Mouse (Mus musculus): ENCODE results near the gene 2510039O18Rik. TPM values are rescaled to one million over a fixed set of nuclear protein-coding genes. Genes with fewer than 3 reads are reported as not detected.

2510039O18Rik gene
- polyA plus RNA-seq, 1 experiment = 19.6 TPM

DNA sequence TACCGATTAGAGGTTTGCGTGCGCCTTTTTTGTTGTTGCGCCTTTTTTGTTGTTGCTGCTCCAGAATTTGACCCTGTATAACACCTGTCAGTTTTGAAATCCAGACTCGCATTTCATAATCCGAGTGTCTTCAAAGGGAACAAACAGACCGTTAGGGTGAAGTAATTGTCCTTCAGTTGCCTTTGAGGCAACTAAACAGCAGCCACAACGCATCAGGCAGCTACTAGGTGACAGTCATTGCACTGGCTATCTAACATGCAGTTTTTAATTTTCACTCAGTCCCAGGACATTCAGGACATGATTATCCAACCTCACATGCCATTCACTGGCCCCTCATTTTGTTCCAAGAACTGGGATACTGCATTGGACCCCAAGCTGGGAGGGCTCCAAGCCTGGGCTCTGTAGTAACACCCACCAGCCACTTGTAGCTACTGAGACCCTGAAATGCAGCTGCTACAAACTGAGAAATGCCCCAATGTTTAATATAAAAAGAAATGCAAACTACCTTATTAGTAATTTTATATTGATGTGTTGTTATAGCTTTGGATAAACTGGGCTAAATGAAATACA lies 35.5 kb upstream of the 2510039O18Rik start:
- WGBS = under 1% methylated on average over 8 of the region's 8 CpGs

DNA sequence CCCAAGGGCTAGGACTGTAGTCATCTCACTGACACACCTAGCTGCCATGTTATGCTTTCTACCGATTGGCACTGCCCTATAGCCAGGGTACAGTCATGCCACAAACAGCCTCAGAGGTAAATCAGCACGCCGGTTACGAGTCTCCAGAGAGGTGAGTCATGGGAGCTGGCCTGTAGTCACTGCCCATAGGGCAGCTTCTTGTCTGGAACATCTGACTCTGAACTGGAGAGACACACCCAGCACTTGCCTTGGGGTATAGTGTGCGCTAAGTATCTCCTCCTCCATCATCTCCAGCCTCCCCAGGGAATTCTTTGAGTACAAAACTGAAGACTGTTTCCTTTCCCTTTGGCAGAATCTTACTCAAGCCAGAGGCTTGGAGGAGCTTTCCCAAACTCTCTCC lies 34.5 kb upstream of the 2510039O18Rik start:
- TF ChIP-seq POLR2A (IDR thresholded peaks at IDR 0.05; ENCODE audit: borderline replicate concordance, control insufficient read depth, low read depth, low read length) = no peak
- TF ChIP-seq CTCF (IDR thresholded peaks at IDR 0.05; ENCODE audit: control insufficient read depth, insufficient read depth, low read length) = no peak
- Histone ChIP-seq H3K27ac (ENCODE audit: control insufficient read depth, insufficient read depth, low read depth, low read length, poor library complexity) (no peak overlapping the region; the same call in 1 of the 2 replicates), H3K4me1 (ENCODE audit: control insufficient read depth, insufficient read depth, low read length) (peaks cover 6% of the 10 kb centered on the region), H3K4me3 (replicated peaks; ENCODE audit: control insufficient read depth, low read depth, low read length) (no peak overlapping the region)
- 74% methylated on average over 5 of the region's 5 CpGs for WGBS

More for the DNA sequence above, 35.5 kb upstream of the 2510039O18Rik start:
- Histone ChIP-seq H3K27ac (ENCODE audit: control insufficient read depth, insufficient read depth, low read depth, low read length, poor library complexity) (peak overlapping the region; percentile 42; the same call in 1 of the 2 replicates), H3K4me1 (ENCODE audit: control insufficient read depth, insufficient read depth, low read length) (peaks cover 6% of the 10 kb centered on the region), H3K4me3 (replicated peaks; ENCODE audit: control insufficient read depth, low read depth, low read length) (peak overlapping the region; percentile 95)
- TF ChIP-seq POLR2A (IDR thresholded peaks at IDR 0.05; ENCODE audit: borderline replicate concordance, control insufficient read depth, low read depth, low read length) (no peak), CTCF (IDR thresholded peaks at IDR 0.05; ENCODE audit: control insufficient read depth, insufficient read depth, low read length) (no peak)

DNA sequence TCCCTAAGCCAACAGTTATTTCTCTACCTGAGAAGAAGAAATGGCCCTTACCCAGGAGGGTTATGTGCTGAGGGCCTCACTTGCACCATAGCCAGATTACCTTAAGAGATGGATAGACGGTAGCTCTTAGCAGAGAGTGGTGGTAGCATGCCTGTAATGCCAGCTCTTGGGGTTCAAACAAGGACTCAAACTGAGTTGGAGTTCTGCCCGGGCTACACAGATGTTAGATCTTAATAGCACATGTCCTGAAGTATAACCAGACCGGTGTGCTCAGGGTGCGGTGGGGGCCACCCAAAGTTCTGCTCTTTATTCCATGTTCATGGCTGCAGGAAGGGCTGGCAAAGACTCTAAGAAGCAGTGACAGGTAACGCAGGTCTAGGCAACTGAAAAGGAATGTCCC lies 31.2 kb upstream of the 2510039O18Rik start:
- Histone ChIP-seq H3K4me1 (ENCODE audit: control insufficient read depth, insufficient read depth, low read length) (no peaks in the 10 kb centered on the region; the same call in 1 of the 2 replicates), H3K27ac (ENCODE audit: control insufficient read depth, insufficient read depth, low read depth, low read length, poor library complexity) (no peak overlapping the region), H3K4me3 (replicated peaks; ENCODE audit: control insufficient read depth, low read depth, low read length) (no peak overlapping the region)
- 82% methylated on average over 5 of the region's 5 CpGs for WGBS
- TF ChIP-seq CTCF (IDR thresholded peaks at IDR 0.05; ENCODE audit: control insufficient read depth, insufficient read depth, low read length) (no peak), POLR2A (IDR thresholded peaks at IDR 0.05; ENCODE audit: borderline replicate concordance, control insufficient read depth, low read depth, low read length) (no peak)

DNA sequence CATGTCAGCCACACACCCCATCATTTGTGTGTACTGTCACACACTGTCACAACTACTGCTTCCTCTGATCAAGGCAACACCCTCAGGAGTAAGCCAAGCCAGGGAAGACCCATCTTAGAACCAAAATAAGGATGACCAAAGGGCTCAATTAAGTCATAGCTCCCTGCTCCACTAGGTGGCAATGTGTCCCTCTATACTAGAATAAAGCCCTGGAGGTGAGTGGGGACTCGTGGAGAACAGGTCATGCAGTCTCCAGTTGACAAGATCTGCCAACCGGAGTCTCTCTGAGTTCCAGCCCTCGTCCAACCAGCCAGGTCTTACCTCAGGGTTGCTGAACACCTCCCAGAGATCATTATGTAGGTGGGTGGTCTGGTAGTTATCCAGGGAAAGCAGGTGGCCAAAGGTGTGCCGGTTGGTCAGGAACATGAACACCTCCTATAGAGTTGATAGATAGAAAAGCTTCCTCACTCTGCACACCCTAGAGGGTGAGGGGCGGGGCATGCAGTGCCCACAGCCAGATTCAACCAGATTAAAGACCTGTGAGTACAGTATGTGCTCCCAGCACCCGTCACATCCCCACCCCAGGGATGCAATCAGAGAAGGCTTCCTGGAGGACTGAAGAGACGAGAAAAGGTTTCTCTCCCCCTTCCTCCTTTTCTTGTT lies 22.1 kb upstream of the 2510039O18Rik start:
- no peak overlapping the region for H3K27ac ChIP-seq (ENCODE audit: control insufficient read depth, insufficient read depth, low read depth, low read length, poor library complexity)
- TF ChIP-seq POLR2A (IDR thresholded peaks at IDR 0.05; ENCODE audit: borderline replicate concordance, control insufficient read depth, low read depth, low read length) = no peak
- 0 out of 2 replicates have a peak, but pooled peaks have one; percentile 13 for TF ChIP-seq CTCF (IDR thresholded peaks at IDR 0.05; ENCODE audit: control insufficient read depth, insufficient read depth, low read length)
- 48% methylated on average over 7 of the region's 7 CpGs for WGBS
- H3K4me3 ChIP-seq (replicated peaks; ENCODE audit: control insufficient read depth, low read depth, low read length) = no peak overlapping the region
- H3K4me1 ChIP-seq (ENCODE audit: control insufficient read depth, insufficient read depth, low read length) = no peaks in the 10 kb centered on the region; the same call in 1 of the 2 replicates

DNA sequence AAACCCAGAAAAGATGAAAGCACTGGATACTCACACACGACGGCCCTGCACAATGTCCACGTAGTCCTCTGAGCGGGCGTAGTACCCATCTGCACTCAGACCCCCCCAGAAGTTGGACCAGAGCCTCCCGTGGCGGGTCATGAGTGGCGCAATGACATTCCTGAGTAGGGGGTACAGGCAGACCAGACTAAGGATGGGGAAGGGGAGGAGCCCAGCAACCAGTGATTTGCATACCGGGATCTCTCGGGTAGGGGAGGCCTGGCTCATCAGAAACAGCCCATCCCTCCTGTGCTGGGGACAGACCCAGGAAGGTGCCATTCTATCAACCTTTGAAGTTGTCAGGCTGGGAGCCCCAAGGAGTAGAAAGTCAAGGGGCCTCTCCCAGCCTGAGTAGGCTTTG lies 19.7 kb upstream of the 2510039O18Rik start:
- 86% methylated on average over 10 of the region's 10 CpGs for WGBS
- no peak overlapping the region for H3K4me3 ChIP-seq (replicated peaks; ENCODE audit: control insufficient read depth, low read depth, low read length)
- no peak for TF ChIP-seq POLR2A (IDR thresholded peaks at IDR 0.05; ENCODE audit: borderline replicate concordance, control insufficient read depth, low read depth, low read length)
- TF ChIP-seq CTCF (IDR thresholded peaks at IDR 0.05; ENCODE audit: control insufficient read depth, insufficient read depth, low read length) = no peak

DNA sequence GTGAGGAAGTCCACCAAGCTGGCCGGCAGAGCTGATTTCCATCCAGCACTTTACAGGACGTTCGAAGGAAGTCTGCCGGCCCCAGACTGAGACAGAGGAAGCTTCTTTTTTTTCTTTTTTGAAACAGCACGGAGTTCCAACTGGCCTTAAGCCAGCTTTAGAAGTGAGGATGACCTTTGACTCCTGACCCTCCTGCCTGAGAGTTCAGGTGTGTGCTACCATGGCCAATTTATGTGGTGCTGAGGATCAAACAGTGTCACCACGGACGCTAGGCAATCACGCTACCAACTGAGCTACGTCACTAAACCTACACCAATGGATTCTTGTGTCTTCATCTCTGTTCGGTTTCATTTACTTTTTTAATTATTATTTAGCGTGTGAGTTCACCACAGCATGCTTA lies 18.4 kb upstream of the 2510039O18Rik start:
- WGBS = 42% methylated on average over 11 of the region's 11 CpGs
- Histone ChIP-seq H3K4me1 (ENCODE audit: control insufficient read depth, insufficient read depth, low read length) (no peaks in the 10 kb centered on the region; the same call in 1 of the 2 replicates), H3K4me3 (replicated peaks; ENCODE audit: control insufficient read depth, low read depth, low read length) (no peak overlapping the region), H3K27ac (ENCODE audit: control insufficient read depth, insufficient read depth, low read depth, low read length, poor library complexity) (no peak overlapping the region)
- TF ChIP-seq POLR2A (IDR thresholded peaks at IDR 0.05; ENCODE audit: borderline replicate concordance, control insufficient read depth, low read depth, low read length) = no peak
- no peak for TF ChIP-seq CTCF (IDR thresholded peaks at IDR 0.05; ENCODE audit: control insufficient read depth, insufficient read depth, low read length)

More for the DNA sequence above, 19.7 kb upstream of the 2510039O18Rik start:
- no peak overlapping the region for H3K27ac ChIP-seq (ENCODE audit: control insufficient read depth, insufficient read depth, low read depth, low read length, poor library complexity)
- no peaks in the 10 kb centered on the region; the same call in 1 of the 2 replicates for H3K4me1 ChIP-seq (ENCODE audit: control insufficient read depth, insufficient read depth, low read length)

DNA sequence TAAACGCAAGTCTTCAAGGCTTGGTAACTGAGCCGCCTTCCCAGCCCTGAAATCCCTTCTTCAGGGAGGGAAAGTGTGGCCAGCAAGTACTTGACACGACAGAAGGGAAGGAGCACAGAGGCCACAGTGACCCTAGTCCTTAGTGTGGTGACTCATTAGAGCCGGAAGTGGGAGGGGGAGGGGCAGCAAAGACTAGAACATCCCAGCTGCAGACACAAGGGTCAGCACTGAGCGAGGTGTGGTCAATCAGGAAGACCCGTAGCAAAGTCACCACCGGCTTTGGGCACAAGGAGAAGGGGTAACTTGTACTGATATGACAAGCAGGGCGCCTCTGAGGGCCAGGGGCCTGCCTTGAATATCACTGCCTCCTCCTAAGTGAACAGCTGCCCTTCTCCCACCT lies 13.0 kb upstream of the 2510039O18Rik start:
- Histone ChIP-seq H3K4me1 (ENCODE audit: control insufficient read depth, insufficient read depth, low read length) (no peaks in the 10 kb centered on the region; the same call in 1 of the 2 replicates), H3K4me3 (replicated peaks; ENCODE audit: control insufficient read depth, low read depth, low read length) (no peak overlapping the region), H3K27ac (ENCODE audit: control insufficient read depth, insufficient read depth, low read depth, low read length, poor library complexity) (no peak overlapping the region)
- 45% methylated on average over 8 of the region's 8 CpGs for WGBS
- TF ChIP-seq POLR2A (IDR thresholded peaks at IDR 0.05; ENCODE audit: borderline replicate concordance, control insufficient read depth, low read depth, low read length) (no peak), CTCF (IDR thresholded peaks at IDR 0.05; ENCODE audit: control insufficient read depth, insufficient read depth, low read length) (no peak)

DNA sequence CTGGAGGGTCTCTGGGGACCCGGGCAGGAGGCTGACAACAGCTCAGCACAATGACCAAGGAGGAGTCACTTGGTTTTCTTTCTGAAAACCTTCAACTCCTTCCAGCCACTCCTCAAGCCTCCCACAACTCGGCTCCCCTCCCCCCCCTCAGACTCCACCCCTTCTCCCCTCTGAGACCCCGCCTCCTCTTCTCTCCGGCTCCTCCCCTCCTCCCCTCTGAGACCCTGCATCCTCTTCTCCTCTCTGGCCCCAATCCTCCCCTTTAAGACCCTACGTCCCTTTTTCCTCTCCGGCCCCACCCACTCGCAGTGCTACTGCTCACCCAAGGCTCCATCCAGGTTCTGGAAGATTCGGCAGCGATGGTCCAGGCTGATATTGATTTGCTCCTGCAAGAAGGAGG lies 12.6 kb upstream of the 2510039O18Rik start:
- H3K27ac ChIP-seq (ENCODE audit: control insufficient read depth, insufficient read depth, low read depth, low read length, poor library complexity) = no peak overlapping the region
- 47% methylated on average over 9 of the region's 9 CpGs for WGBS
- H3K4me1 ChIP-seq (ENCODE audit: control insufficient read depth, insufficient read depth, low read length) = no peaks in the 10 kb centered on the region; the same call in 1 of the 2 replicates
- TF ChIP-seq CTCF (IDR thresholded peaks at IDR 0.05; ENCODE audit: control insufficient read depth, insufficient read depth, low read length) (no peak), POLR2A (IDR thresholded peaks at IDR 0.05; ENCODE audit: borderline replicate concordance, control insufficient read depth, low read depth, low read length) (no peak)
- no peak overlapping the region for H3K4me3 ChIP-seq (replicated peaks; ENCODE audit: control insufficient read depth, low read depth, low read length)
